Mouse (Mus musculus): Measurements from ENCODE around the gene Ugt1a7c. TPM values are rescaled to one million over a fixed set of nuclear protein-coding genes. Genes with fewer than 3 reads are reported as not detected.

The Ugt1a7c gene
- total and polyA plus RNA-seq, 3 experiments = 2.2 to 15.3 (median 11.1) TPM

DNA sequence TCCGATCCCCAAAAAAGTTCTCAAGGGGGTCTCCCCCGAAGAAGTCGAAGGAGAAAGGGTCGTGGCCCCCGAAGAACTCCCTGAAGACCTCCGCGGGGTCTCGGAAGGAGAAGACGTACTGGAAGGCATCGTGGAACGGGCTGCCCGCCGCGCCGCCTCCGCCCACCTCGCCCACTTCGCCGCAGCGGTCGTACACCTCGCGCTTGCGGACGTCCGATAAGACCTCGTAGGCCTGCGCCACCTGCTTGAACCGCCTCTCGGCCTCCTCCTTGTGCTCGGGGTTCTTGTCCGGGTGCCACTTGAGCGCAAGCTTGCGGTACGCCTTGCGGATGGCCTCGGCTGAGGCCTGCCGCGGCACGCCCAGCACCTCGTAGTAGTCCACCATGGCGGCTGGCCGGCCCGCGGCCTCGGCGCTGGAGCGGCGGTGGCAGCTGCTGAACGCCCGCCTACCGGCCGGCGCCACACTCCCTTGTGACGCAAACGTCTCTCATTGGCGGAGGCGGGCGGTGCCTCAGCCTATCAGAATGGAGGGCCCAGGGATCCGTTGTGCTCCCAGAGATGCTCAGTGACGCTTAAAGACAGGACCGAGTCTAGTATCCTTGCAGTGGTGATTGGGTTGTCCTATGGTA lies 110.5 kb downstream of the Ugt1a7c start, which contains the start of gene Dnajb3:
TSS of gene Dnajb3 (minus strand) at position 489 of the 629 bp plus-strand sequence.
- no peak for DNase-seq (ENCODE audit: extremely low read depth)
- Histone ChIP-seq H3K4me1 (ENCODE audit: control insufficient read depth in 1 of 2, insufficient read depth in 2 of 2) (no peaks in the 10 kb centered on the region), H3K4me2 (ENCODE audit: insufficient read depth, low read depth, poor library complexity, severe bottlenecking) (no peak within 1 kb of the TSS), H3K9ac (ENCODE audit: insufficient read depth, low read depth) (no peak within 1 kb of the TSS), H3K79me2 (replicated peaks; ENCODE audit: control insufficient read depth, extremely low read depth, insufficient read depth, poor library complexity, severe bottlenecking) (no peaks in the 10 kb centered on the region), H3K27me3 (replicated peaks) (no peaks in the 10 kb centered on the region), H3K36me3 (replicated peaks in 1 of 2; ENCODE audit: control insufficient read depth in 1 of 2, insufficient read depth in 1 of 2, low read length in 1 of 2) (peaks cover 0 to 8% of the 10 kb centered on the region in 2 experiments), H3K27ac (ENCODE audit: insufficient read depth, low read depth) (no peak within 1 kb of the TSS), H3K9me3 (replicated peaks; ENCODE audit: low read length) (peaks cover 2% of the 10 kb centered on the region), H3K4me3 (replicated peaks in 1 of 3; ENCODE audit: low read depth in 2 of 3, low read length in 2 of 3, poor library complexity in 1 of 3) (no peak within 1 kb of the TSS)
- dilution Hi-C loops (cut with MboI; ENCODE audit: extremely low pct_ligation_motif_present, extremely low pct_unique_long_range_greater_than_20kb, low sequenced_read_pairs) (no loop called here), in situ Hi-C loops (cut with MboI; ENCODE audit: low pct_ligation_motif_present, low pct_unique_long_range_greater_than_20kb, low sequenced_read_pairs) (no loop called here)
- TF ChIP-seq GABPA (IDR thresholded peaks at IDR 0.05; ENCODE audit: insufficient replicate concordance, low read depth, low read length) (no peak), CHD2 (IDR thresholded peaks at IDR 0.05; ENCODE audit: low read length) (no peak), SIN3A (IDR thresholded peaks at IDR 0.05; ENCODE audit: low read length) (no peak)

DNA sequence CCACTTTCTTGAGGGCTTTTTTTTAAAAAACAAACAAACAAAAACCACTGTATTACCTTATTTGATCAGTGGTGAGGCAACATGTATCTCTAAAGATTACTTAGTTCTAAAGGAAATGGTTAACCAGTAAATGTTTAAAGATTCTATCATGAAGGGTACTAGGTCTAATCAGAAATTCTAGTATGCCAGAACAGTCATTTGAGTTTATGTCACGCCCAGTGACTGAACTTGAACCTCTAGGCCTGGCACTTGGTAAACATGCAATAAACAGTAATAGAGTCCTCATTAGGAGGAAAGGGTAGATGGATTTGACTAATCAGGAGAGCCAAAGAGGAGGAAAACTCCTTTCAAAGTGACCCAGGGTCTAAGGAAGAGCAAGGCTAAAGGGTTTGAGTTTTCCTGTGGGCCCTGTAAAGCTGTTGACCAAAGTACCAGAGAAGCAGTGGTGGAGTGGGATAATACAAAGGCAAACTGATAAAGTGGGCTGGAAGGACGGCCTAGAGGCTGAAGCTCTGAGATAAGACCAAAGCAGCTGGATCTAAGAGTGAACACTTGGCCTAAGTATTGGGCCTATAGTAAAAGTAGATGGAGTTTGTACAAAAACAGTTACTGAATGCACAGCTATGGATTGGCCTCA lies 112.1 kb downstream of the Ugt1a7c start:
- TF ChIP-seq KAT2A (IDR thresholded peaks at IDR 0.05; ENCODE audit: insufficient replicate concordance, low read length) (no peak), SIN3A (IDR thresholded peaks at IDR 0.05; ENCODE audit: low read length) (no peak), MAZ (IDR thresholded peaks at IDR 0.05; ENCODE audit: low read depth, low read length) (no peak), SMC3 (IDR thresholded peaks at IDR 0.05; ENCODE audit: low read depth, low read length) (no peak)
- Histone ChIP-seq H3K36me3 (replicated peaks in 1 of 2; ENCODE audit: control insufficient read depth in 1 of 2, insufficient read depth in 1 of 2, low read length in 1 of 2) (peaks cover 0 to 6% of the 10 kb centered on the region in 2 experiments), H3K4me3 (replicated peaks in 1 of 3; ENCODE audit: low read depth in 2 of 3, low read length in 2 of 3, poor library complexity in 1 of 3) (no peak overlapping the region), H3K9me3 (replicated peaks; ENCODE audit: low read length) (peaks cover 10% of the 10 kb centered on the region), H3K4me1 (ENCODE audit: control insufficient read depth in 1 of 2, insufficient read depth in 2 of 2) (no peaks in the 10 kb centered on the region), H3K27ac (ENCODE audit: insufficient read depth, low read depth) (no peak overlapping the region), H3K79me2 (replicated peaks; ENCODE audit: control insufficient read depth, extremely low read depth, insufficient read depth, poor library complexity, severe bottlenecking) (no peaks in the 10 kb centered on the region), H3K9ac (ENCODE audit: insufficient read depth, low read depth) (no peak overlapping the region), H3K27me3 (replicated peaks) (no peaks in the 10 kb centered on the region), H3K4me2 (ENCODE audit: insufficient read depth, low read depth, poor library complexity, severe bottlenecking) (no peak overlapping the region)
- no peak for DNase-seq (ENCODE audit: extremely low read depth)
- dilution Hi-C loops (cut with MboI; ENCODE audit: extremely low pct_ligation_motif_present, extremely low pct_unique_long_range_greater_than_20kb, low sequenced_read_pairs) = no loop called here
- in situ Hi-C loops (cut with MboI; ENCODE audit: low pct_ligation_motif_present, low pct_unique_long_range_greater_than_20kb, low sequenced_read_pairs) = no loop called here

DNA sequence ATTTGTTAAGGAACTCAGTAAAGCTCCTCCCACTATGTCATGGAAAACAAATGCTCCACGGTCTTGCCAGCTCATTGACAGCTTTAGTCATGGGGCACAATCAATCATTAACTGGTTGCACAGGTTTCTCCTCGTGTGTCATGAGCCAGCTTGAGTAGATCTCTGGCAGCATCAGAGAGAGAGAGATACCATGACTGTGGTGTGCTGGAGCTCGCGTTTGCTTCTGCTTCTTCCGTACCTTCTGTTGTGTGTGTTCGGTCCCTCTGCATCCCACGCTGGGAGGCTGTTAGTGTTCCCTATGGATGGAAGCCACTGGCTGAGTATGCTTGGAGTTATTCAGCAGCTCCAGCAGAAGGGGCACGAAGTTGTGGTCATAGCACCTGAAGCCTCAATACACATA lies 117.0 kb downstream of the Ugt1a7c start, which contains the start of gene Ugt1a1:
TSS of gene Ugt1a1 (plus strand) at position 148 of the 400 bp plus-strand sequence.
- Histone ChIP-seq H3K9me3 (replicated peaks; ENCODE audit: low read length) (peaks cover 50% of the 10 kb centered on the region), H3K36me3 (replicated peaks in 1 of 2; ENCODE audit: control insufficient read depth in 1 of 2, insufficient read depth in 1 of 2, low read length in 1 of 2) (no peaks in the 10 kb centered on the region), H3K4me3 (replicated peaks in 1 of 3; ENCODE audit: low read depth in 2 of 3, low read length in 2 of 3, poor library complexity in 1 of 3) (no peak within 1 kb of the TSS), H3K9ac (ENCODE audit: insufficient read depth, low read depth) (no peak within 1 kb of the TSS), H3K4me1 (ENCODE audit: control insufficient read depth in 1 of 2, insufficient read depth in 2 of 2) (no peaks in the 10 kb centered on the region), H3K4me2 (ENCODE audit: insufficient read depth, low read depth, poor library complexity, severe bottlenecking) (no peak within 1 kb of the TSS), H3K27ac (ENCODE audit: insufficient read depth, low read depth) (no peak within 1 kb of the TSS), H3K79me2 (replicated peaks; ENCODE audit: control insufficient read depth, extremely low read depth, insufficient read depth, poor library complexity, severe bottlenecking) (no peaks in the 10 kb centered on the region), H3K27me3 (replicated peaks) (no peaks in the 10 kb centered on the region)
- dilution Hi-C loops (cut with MboI; ENCODE audit: extremely low pct_ligation_motif_present, extremely low pct_unique_long_range_greater_than_20kb, low sequenced_read_pairs) = no loop called here
- no peak for DNase-seq (ENCODE audit: extremely low read depth)
- no peak for TF ChIP-seq MXI1 (IDR thresholded peaks at IDR 0.05; ENCODE audit: low read depth, low read length)
- in situ Hi-C loops (cut with MboI; ENCODE audit: low pct_ligation_motif_present, low pct_unique_long_range_greater_than_20kb, low sequenced_read_pairs) = no loop called here

All from CH12.LX (cell line).